Mouse (Mus musculus): ENCODE measurements around the gene Lyst.
"Not testable (repeated sequence)": the region's sequence is repeated elsewhere in the genome, so short reads cannot be mapped to it uniquely, and the experiment has no call there.

The Lyst gene

DNA sequence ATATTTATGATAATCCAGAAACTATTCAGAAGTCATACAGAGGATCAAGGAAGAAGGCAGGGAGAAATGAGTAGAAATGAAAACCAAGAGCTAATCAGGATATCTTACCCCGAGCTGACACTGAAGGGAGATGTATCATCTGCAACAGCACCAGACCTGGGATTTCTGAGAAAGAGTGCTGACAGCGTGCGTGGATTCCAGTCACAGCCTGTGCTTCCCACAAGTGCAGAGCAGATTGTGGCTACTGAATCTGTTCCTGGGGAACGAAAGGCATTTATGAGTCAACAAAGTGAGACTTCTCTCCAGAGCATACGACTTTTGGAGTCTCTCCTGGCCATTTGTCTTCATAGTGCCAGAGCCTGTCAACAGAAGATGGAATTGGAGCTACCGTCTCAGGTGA is 47.8 kb downstream of the Lyst start:
- DNase-seq = no peak

DNA sequence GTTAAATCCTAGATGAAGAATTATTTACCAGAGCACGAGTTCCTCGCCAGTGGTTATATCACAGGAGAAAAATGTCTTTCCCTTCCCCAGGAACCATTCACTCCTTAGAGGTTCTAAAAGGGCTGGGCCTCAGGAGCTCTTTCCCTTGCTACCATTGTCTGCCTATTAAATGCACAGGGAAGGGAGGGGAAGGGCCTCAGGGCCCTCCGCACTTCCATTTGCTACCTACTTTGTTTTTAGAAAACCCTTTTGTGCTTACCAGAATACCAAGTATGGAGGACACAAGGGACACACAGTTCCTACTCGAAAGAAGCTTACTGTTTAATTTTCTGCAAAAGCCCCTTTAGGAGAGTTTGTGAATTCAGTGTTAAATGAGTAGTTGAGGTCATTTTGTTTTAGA is 48.5 kb downstream of the Lyst start:
- no peak for DNase-seq

DNA sequence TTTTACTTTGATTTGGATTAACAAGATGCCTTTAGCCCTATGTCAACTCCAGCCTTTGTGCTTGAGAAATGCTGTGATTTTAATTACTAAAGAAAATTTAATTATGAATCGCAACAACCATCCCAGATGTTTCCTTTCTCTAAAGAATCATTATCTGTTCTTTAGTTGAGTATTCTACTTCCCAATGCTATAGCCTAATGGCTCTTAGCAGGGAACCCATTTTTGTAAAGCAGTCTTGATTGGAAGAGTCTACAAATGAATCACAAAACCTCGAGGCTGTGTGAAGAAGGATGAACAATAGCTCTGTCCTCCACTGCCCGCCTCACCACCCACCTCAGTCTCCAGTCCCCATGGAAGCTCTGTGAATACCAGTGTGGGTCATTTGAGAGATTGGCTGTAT is 57.1 kb downstream of the Lyst start:
- no peak for DNase-seq

DNA sequence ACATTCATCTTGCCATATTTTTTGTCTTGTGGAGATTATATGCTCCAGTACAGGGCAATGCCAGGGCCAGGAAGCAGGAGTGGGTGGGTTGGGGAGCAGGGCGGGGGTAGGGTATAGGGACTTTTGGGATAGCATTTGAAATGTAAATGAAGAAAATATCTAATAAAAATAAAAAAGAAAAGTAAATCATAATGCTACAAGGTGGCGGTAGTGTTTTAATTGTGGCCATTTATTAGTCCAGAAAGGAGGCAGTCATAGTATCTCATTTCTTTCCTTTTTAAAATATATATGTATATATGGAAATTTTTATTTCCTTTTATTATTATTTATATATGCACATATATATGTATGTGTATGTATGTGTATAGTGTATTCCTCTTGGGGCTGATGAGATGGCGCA is 65.3 kb downstream of the Lyst start:
- no peak for DNase-seq

DNA sequence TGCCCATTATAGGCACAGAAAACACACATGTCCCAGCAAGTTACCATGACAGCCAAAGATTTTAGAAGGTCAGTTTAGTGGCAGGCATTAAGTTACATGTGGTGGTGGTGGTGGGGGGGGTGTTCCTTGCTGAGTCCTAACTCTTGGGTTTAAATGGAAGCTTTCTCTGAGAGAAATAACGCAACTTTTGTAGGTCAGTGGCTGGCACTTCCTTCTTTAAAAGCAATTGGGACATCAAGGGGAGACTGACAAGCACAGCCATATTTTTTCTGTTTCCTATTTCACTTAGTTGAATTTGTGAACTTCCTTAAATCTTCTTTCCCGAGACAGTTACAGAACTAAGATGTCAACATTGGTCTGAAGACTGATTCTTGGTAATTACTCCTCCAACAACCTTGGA is 75.9 kb downstream of the Lyst start:
- DNase-seq = not testable (repeated sequence)

DNA sequence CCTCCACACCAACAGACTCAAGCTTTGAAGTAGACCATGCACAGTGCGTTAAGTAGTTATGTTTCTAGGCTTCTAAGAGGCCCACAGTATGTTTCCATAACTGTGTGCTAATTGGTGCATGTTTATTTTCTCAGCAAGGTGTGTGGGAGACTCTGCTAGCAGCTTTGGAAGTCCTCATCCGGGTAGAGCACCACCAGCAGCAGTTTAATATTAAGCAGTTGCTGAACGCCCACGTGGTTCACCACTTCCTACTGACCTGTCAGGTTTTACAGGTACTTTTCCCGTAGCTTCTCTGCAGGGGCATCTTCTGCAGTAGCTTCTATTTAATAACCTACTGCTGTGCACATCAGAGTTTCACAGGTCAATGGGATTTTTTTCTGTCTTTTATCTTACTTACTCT is 80.5 kb downstream of the Lyst start:
- no peak for DNase-seq

DNA sequence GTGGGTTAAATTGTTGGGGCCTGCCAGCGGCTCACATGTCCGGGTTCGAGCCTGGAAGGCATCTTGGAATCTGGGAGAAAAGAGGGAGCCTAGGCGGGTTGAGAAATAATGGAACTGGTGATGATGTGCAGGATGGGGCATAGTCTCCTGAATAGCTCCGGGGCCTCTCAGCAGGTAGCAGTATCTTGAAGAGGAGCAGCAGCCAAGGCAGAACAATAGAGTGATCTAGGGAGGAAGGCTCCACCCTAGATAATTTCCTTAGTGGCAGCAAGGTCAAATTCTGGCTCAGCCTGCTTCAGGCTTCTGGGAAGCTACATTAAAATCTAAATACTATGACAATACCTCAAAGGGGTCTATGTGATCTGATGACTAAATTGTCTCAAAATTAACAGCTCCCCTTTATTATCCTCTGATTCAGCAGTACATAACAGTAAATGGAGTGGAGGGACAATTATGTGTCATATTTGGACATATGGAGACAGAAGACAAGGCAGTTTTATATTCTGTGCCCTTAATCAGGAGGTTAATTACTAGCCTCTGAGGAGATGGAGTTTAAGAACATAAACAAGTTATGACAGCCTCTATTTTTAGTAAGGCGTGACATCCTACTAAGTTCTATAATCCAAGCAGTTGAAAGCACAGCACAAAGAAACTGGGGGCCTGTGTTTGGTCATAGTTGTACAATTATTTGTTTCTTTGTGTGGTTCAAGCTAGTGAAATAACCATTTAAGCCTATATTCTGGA is 81.6 kb downstream of the Lyst start:
- no peak for DNase-seq

DNA sequence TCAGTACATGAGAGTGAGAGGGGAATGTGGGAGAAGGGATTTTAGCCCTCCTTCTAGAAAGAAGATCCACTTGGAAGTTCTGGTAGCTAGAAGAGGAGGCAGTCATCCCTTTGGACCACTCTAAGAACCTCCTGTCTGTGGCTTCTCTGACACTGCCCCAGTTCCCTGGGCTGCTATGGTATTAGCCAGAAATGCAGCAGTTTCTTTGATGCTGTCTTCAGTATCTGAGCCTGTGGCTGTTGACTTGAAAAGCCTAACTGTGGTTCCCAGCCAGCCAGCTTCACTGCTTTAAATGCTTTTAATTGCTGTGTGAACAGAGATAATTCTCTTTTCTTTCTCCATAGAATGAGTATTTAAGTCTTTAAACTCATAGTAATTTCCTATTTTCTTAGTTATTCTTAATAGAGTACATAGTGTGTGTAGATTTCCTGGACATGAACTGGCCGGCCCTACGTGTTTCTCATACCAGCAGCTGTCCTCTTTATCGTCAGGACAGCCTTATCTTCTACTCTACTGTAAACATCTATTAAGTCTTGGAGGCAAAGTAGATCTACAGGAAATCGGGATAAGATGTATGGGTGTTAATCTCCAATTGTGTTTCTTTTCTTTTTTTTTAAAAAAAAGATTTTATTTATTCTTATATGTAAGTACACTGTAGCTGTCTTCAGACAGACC is 84.6 kb downstream of the Lyst start:
- DNase-seq = no peak

DNA sequence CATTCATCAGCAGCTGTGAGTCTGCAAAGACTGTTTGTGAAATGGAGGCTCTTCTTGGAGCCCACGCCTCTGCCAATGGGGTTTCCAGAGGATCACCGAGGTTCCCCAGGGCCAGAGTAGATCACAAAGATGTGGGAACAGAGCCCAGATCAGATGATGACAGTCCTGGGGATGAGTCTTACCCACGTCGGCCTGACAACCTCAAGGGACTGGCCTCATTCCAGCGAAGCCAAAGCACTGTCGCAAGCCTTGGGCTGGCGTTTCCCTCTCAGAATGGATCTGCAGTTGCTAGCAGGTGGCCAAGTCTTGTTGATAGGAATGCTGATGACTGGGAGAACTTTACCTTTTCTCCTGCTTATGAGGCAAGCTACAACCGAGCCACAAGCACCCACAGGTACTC is 87.7 kb downstream of the Lyst start:
- DNase-seq = peak; percentile 10

DNA sequence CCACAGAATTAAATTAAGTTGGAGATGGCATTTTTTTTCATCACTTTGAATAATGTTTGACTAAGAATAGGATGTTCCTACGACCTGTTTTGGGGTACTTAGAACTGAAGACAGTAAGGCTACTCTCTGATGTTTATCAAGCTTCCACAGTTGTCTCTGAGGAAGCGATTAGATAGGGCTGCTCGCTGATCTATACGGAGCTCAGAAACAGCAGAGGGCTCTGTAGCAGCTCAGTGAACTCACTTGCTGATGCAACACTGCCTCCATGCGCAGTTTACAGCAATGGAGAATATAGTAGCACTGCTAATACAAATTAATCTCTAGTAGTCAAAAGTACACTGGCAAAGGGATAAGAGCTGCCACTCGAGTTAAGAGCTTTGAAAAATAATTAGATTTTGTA is 91.4 kb downstream of the Lyst start:
- DNase-seq = no peak

DNA sequence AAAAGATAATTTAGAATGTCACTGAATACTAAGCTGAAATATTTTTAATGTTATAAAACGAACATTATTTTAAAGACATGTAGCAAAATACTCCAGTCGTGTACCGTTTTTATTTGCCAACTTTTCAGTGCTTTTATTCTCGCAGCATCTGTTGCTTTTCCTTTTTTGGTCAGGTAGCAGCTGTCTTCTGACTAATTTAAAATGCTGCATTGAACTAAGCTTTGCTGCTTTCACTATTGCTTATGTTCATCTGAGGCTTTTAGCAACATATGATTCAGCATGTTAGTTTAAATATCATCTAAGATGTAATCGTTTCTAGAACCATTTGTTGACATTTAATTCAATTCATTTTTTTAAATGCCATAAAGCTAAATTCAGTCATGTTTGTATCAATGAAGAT is 113.3 kb downstream of the Lyst start:
- no peak for DNase-seq

DNA sequence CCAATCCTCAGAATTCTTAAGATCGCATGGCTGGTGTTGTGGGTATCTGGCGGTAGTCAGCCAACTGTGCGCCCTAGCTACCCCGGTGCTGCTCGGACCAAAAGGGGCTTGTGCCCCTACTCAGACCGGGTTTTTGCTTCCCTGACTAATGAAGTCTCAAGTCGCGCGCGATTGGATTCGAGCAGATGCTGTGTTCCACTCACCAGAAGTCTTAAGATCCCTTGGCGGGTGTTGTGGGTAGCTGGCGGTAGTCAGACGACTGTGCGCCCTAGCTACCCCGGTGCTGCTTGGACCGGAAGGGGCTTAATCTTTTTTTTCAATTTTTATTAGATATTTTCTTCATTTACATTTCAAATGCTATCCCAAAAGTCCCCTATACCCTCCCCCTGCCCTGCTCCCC is 131.2 kb downstream of the Lyst start:
- DNase-seq = not testable (repeated sequence)

DNA sequence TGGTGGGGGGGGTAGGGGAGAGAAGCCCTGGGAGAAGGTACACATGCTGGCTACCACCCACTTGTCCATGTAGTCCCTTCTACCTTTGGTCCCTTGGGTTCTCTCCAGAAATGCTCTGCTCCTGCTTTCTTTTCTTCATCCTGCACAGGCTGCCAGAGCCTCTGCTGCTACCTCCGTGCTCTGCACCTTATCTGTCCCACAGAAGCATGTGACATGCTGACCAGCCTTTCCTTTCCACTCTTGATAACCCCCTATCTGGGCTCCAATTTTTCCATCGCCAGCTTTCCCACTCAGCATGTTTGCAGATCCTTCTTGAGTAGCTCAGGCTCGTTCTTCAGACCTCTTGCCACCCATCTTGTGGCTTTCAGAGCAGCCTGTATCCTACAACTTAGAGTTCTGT is 133.1 kb downstream of the Lyst start:
- no peak for DNase-seq

DNA sequence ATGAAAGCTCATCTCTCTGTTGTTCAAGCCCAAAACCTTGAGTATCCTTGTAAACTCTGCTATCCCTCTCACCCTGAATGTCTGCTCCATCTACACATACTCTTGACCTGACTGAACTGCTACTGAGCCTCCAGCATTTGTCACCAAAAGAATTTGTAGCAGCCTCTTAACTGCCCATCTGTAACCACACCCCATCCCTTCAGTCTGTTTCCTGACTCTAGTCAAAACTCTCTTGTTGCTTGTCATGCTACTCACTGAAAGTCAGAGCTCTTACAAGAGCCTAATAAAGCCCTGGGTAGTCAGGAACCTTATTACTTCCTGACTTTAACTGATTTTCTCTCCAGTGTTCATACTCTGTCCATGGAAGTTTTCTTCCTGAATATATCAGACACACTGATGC is 133.6 kb downstream of the Lyst start:
- DNase-seq = no peak

DNA sequence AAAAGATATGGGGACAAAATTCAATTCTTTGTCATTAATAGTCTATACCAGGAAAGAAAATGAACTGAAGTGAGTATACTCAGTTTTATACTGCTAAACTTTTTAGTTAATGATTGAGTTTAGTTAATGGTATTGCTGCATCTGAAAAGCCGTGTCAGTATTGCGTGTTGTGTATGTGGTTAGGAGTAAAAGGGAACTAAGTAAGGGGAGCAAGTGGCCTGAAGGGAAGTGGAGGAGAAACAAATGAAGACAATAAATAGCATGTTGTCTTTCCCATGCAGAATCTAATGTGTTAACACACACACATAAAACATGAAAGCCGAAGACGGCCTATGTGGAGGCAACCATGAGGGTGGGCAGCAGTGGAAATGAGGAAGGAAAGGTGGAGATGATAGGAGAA is 149.0 kb downstream of the Lyst start:
- DNase-seq = no peak

DNA sequence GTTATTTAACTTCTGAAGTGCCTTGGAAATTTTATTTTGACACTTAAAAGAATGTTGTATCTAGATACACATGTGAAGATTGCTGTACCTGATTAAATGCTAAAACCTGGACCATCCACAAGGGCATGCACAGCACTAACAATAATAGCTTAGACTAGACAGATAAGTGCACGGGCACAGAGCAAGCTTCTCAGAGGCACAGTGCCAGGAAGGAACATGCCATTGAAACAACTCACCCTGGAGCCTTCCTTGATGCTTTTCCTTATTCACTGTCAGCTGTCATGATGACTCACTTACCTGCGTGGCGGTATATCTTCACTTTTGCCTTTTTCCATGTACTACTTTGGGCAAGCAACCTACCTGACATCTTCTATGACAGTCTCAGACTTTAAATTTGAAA is 155.7 kb downstream of the Lyst start:
- DNase-seq = no peak

DNA sequence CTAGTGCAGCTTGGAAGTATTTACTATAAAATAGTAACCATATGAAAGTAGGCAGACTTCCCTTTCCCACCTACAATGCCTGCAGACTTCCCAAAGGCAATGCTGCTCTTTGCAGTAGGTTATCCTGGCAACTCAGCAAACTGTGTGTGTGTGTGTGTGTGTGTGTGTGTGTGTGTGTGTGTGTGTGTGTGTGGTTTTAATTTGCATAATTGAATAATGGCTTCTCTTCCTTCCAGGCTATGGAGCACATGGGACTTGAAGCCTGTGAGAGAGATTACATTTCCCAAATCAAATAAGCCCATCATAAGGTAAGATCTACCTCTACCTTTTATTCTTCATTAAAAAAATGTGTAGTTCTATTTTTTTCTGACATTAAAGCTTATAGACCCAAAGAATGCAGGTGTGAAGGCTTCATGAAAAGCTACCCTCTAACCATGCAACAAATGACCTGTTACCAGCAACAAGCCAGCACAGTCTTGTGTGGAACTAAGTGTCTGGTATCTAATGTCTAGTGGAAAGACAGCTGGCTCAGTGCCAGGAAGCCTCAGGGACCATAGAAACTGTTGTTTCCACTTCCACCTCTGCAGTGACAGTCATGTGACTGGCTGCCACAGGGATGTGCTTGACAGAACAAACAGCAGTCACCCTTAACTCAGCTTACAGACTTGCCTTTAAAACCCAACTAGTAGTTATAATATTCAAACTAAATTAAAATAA is 185.7 kb downstream of the Lyst start:
- no peak for DNase-seq

DNA sequence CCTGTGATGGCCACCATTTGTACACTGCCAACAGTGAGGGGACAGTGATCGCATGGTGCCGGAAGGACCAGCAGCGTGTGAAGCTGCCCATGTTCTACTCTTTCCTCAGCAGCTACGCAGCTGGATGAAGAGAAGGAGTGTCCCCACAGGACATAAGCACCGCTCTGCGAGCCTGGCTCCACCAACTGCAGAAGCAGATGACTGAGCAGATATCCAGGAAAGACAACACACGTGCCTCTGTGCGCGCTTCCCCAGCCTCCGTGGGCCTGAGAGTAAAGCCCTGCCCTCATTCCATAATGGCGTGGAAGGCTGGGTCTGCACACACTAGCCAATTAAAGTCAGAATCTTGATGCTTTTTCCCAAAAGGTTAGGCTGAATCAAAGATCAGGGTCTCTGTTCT is 186.9 kb downstream of the Lyst start:
- DNase-seq = no peak

DNA sequence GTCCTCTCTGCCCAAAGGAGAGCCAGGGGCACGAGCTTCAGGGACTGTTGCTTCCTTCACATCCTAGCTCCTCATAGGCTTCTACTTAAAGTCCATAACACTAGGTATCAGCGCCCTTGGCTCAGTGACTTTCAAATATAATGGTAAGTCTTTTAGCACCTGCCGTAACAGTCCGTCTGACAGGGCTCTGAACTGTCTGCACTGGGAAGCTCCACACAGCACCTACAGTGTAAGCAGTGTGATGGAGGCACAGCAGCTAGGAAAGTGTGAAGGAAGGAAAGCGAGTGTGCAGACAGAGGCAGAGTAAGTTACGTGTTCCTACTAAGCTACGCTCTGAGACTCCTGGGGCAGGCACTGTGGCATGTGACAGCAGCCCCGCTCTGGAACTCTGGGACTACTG is 187.5 kb downstream of the Lyst start:
- DNase-seq = no peak

DNA sequence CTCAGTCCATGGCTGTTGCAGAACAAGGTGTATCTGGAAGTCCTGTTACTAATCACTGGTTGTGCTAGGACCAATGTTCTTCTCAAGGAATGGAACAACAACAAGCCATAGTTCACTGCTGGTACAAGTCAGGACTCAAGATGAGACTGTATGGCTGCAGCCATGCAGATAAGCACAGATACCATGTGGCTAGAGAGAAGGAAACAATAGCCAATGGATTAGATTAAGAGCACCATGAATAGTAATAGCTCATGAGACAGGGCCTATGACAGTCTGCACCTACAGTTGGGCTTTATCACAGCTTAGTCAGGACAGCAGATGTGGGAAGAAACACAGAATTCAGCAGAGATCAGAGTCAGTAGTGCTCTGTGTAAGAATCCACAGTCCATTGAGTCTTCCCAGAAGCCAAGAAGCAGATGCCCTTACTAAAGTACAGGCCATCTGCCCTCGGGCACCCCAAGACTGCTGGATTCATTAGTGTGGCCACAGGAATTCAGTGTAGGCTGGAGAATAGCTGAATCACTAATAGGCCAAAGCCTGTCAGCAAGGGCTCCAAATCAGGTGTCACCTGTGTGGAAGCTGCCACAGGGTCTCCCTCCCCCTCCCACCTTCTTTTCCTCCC is 188.8 kb downstream of the Lyst start:
- no peak for DNase-seq

DNA sequence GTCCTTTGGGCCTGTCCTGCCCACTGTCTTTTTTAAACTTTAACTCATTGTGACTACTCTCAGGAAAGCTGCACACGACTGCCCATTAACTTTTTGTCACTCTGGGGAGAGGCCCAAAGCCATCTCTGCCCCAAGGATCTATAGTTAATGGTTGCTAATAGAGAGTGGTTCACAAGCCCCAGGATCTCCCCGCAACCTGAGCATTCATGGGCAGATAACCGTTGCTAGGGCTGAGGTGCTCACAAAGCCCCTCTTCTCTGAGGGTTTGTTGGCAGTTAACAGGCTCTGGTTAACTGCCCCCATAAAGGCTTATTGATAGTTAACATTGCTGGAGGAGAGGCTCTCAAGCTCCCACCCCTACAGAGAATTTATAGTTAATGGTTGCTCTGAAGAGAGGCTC is 190.1 kb downstream of the Lyst start:
- DNase-seq = no peak

DNA sequence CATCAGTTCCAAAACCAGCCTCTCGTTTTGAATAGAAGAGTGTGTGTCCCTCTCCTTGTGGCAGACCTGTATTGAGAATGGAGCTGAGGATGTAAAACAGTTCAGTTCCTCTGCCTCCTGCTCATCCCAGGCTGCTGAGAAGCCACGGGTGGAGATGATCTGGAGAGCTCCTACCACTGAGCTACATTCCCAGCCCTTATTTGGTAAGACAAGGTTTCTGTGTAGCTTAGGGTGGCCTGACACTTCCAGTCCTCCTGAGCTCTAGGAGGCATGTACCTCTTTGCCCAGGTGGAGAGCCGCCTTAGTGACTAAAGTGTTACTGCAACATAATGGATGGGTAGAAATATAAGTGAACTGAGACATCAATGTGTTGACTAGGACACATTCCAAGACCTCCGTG is 190.8 kb downstream of the Lyst start:
- DNase-seq = no peak

DNA sequence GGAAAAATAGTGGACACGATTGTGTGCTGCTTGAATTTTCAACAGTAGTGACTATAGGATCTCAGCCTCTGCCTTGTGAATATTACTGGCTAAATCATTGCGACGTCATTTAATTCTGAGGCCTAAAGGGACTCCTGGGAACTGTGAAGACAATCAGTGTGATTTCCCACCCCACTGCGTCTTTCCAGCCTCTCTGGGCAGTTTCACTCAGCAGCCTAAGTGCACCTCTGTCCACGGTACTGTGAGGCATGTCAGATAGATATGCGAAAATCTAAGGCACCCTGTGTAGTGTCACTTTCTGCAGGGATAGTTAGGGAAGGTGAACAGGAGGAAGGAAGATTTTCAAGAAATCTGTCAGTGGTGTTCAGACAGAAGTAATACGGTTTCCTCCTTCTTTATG is 193.1 kb downstream of the Lyst start:
- no peak for DNase-seq

DNA sequence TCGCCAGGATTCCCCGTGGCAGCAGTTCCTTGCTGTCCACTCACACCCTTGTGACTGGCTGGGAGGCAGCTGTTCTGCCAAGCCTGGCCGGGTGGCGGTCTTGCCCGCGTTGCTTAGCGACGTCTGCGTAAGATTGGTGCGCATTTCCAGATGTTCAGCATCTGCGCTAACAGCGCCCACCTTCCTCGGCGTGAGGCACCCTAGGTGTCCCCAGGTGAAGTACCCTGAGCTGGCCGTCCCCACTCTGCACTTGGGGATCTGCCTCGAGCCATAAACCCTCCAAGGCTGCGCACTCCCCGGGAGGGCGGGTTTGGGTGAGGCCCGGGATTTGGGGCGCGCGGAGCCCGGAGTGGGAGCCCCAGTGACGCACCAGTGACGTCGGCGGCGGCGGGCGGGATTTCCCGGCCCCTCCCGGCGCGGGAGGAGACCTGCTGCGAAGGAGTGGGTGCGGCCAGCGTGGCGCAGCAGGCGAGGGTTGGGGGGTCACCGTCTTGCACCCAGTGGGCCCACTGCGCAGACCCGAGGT is 193.8 kb downstream of the Lyst start, which contains the start of gene Gng4:
TSS of gene Gng4 (plus strand) at position 166 of the 526 bp plus-strand sequence.
- DNase-seq = no peak

All from cerebellum, adult 11-12 months (tissue).